Mouse (Mus musculus) right cerebral cortex, postnatal 4 days (tissue): ENCODE data around the gene Gm4175.
"Not testable (repeated sequence)": the region's sequence is repeated elsewhere in the genome, so short reads cannot be mapped to it uniquely, and the experiment has no call there.

Experiments used
- DNase-seq: peaks from one replicate; pipeline ENCODE4 v3.0.0-alpha.2; 2022

Gm4175 gene

DNA sequence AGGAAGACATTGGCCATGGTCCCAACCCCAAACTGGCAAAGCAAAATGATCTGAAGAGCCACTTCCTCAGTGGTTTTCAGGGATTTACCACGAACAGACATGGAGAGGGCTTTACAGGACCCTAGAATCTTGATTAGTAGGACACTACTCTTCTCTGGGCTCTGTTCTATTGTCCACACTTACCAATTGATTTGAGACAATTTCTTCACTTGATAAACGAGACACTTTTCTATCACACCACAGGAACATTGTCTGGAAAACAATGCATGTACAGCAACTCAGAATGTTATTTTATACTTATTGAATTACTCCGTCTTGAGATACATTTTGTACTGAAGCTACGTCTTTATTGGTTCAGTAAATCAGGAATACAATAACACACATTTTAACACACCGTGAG lies at the start of gene Gm4175:
Gm4175 (minus strand) TSS at position 101 of the 400 bp plus-strand sequence.
- DNase-seq, result not testable (repeated sequence)

DNA sequence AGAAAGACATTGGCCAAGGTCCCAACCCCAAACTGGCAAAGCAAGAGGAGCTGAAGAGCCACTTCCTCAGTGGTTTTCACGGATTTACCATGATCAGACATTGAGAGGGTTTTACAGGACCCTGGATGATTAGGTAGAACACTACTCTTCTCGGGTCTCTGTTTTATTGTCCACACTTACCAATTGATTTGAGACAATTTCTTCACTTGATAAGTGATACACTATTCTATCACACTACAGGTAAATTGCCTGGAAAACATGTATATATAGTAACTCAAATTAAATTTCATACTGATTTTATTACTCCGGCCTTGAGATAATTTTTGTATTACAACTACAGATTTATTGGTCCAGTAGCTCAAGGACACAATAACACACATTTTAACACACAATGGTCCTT lies 35.4 kb upstream of the Gm4175 start, which contains the start of gene Gm4177:
Gm4177 (minus strand) TSS at position 101 of the 400 bp plus-strand sequence.
- not testable (repeated sequence) for DNase-seq
